Comparison of ENCODE assay signal across 8 mouse cellular contexts in the genomic region with DNA sequence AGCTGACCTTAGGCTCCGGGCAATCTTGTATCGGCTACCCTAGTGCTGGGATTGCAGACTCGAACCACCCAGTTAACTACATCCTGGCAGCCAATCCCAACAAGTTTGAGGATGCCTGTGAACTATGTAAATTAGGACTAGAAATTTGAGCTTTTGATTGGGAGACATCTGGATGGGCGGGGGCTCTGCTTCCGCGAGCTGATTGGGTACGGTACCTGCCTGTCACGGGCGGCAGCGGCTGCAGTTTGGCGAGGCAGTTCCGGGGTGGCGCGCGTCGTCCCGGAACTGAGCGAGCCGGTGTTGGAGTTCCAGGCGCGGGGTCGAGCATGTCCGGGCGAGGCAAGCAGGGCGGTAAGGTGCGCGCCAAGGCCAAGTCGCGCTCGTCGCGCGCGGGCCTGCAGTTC. TPM values are rescaled to one million over a fixed set of nuclear protein-coding genes. Genes with fewer than 3 reads are reported as not detected.
DNase-seq lines count a peak whose midpoint lies in the region; ATAC-seq and TF ChIP-seq lines count a peak whose summit lies in the region.

A gene (plus strand): TSS at position 231 of the 404 bp plus-strand sequence.

- no peak for TF ChIP-seq EP300 in MEL (IDR thresholded peaks at IDR 0.05; ENCODE audit: low read depth in 1 of 2, low read length in 2 of 2)

- H3K27me3 ChIP-seq in MEL (ENCODE audit: control insufficient read depth in 1 of 2, insufficient read depth in 2 of 2, low read length in 2 of 2) = no peaks in the 10 kb centered on the region
- H3K27me3 ChIP-seq in cerebellum, adult 2 months (ENCODE audit: control insufficient read depth, insufficient read depth, low read length) = no peaks in the 10 kb centered on the region
- H3K27me3 ChIP-seq in forebrain, postnatal 0 days (ENCODE audit: insufficient read depth, low read length) = no peaks in the 10 kb centered on the region
- H3K27me3 ChIP-seq in lung, embryonic 15.5 days = no peaks in the 10 kb centered on the region

- H3K4me1 ChIP-seq in MEL (ENCODE audit: control insufficient read depth in 1 of 2, insufficient read depth in 2 of 2, low read length in 2 of 2) = peaks cover 0 to 16% of the 10 kb centered on the region in 2 experiments; a peak in 3 of 4 replicates
- peaks cover 8% of the 10 kb centered on the region; the same call in 1 of the 2 replicates for H3K4me1 ChIP-seq in cerebellum, adult 2 months (ENCODE audit: control insufficient read depth, insufficient read depth, low read length)
- H3K4me1 ChIP-seq in forebrain, postnatal 0 days (ENCODE audit: insufficient read depth) = peaks cover 8% of the 10 kb centered on the region
- peaks cover 35% of the 10 kb centered on the region for H3K4me1 ChIP-seq in lung, embryonic 15.5 days

- peaks cover 24% of the 10 kb centered on the region for H3K79me2 ChIP-seq in MEL (ENCODE audit: control insufficient read depth, insufficient read depth, low read length, poor library complexity)

- H3K36me3 ChIP-seq in MEL (ENCODE audit: control insufficient read depth in 1 of 2, insufficient read depth in 2 of 2, low read length in 2 of 2) = peaks cover 0 to 20% of the 10 kb centered on the region in 2 experiments; a peak in 3 of 4 replicates
- peaks cover 13% of the 10 kb centered on the region for H3K36me3 ChIP-seq in forebrain, postnatal 0 days (ENCODE audit: insufficient read depth)
- peaks cover 16% of the 10 kb centered on the region for H3K36me3 ChIP-seq in lung, embryonic 15.5 days

- peak within 1 kb of the TSS; percentile 61 to 74 for H3K4me3 ChIP-seq in MEL (ENCODE audit: control insufficient read depth in 1 of 2, insufficient read depth in 1 of 2, low read depth in 2 of 2, low read length in 2 of 2)
- peak within 1 kb of the TSS; percentile 59 for H3K4me3 ChIP-seq in cerebellum, adult 2 months (replicated peaks; ENCODE audit: insufficient read depth, low read depth, low read length)
- H3K4me3 ChIP-seq in forebrain, postnatal 0 days (ENCODE audit: low read depth, low read length) = peak within 1 kb of the TSS; percentile 74
- H3K4me3 ChIP-seq in lung, embryonic 15.5 days = peak within 1 kb of the TSS; percentile 89

- peak within 1 kb of the TSS; percentile 94 for H3K9ac ChIP-seq in MEL (ENCODE audit: control insufficient read depth, low read depth, low read length, poor library complexity, severe bottlenecking)
- H3K9ac ChIP-seq in forebrain, postnatal 0 days = peak within 1 kb of the TSS; percentile 69
- peak within 1 kb of the TSS; percentile 71 for H3K9ac ChIP-seq in lung, embryonic 15.5 days

- peak; percentile 98 for DNase-seq in MEL (ENCODE audit: low read depth, low spot score)
- peak; percentile 97 to 99 for DNase-seq in cerebellum, adult 2 months
- peak; percentile 98 for DNase-seq in forebrain, postnatal 0 days
- DNase-seq in heart, postnatal 4 days = peak; percentile 100
- DNase-seq in layer of hippocampus, adult 8-10 months (ENCODE audit: low spot score in 2 of 2) = peak; percentile 97 to 99
- peak; percentile 96 for DNase-seq in ovary, adult 18-20 months (ENCODE audit: low spot score)
- peak; percentile 98 for DNase-seq in thymus, postnatal 0 days (ENCODE audit: low spot score)

- TF ChIP-seq RAD21 in MEL (IDR thresholded peaks at IDR 0.05; ENCODE audit: low read depth, low read length) = no peak

- H3K27ac ChIP-seq in MEL (ENCODE audit: control insufficient read depth, low read depth, low read length) = peak within 1 kb of the TSS; percentile 77
- peak within 1 kb of the TSS; percentile 58; the same call in 1 of the 2 replicates for H3K27ac ChIP-seq in cerebellum, adult 2 months (ENCODE audit: insufficient read depth, low read length)
- peak within 1 kb of the TSS; percentile 59; the same call in 1 of the 2 replicates for H3K27ac ChIP-seq in forebrain, postnatal 0 days (ENCODE audit: low read depth, low read length)
- peak within 1 kb of the TSS; percentile 100 for H3K27ac ChIP-seq in lung, embryonic 15.5 days

- peak in 1 of 2 experiments; percentile 63; a peak in 1 of 4 replicates for TF ChIP-seq POLR2A in MEL (IDR thresholded peaks at IDR 0.05; ENCODE audit: control insufficient read depth in 1 of 2, insufficient read depth in 1 of 2, low read depth in 1 of 2, low read length in 2 of 2, poor library complexity in 1 of 2)
- peak; percentile 40; the same call in 1 of the 2 replicates for TF ChIP-seq POLR2A in cerebellum, adult 2 months (IDR thresholded peaks at IDR 0.05; ENCODE audit: borderline replicate concordance, insufficient read depth, low read length)

- H3K9me3 ChIP-seq in MEL (replicated peaks; ENCODE audit: insufficient read depth, low read length) = no peaks in the 10 kb centered on the region
- no peaks in the 10 kb centered on the region for H3K9me3 ChIP-seq in forebrain, postnatal 0 days (ENCODE audit: low read length)
- no peaks in the 10 kb centered on the region for H3K9me3 ChIP-seq in lung, embryonic 15.5 days

- peak; percentile 91 for ATAC-seq in forebrain, postnatal 0 days
- ATAC-seq in lung, embryonic 15.5 days (ENCODE audit: borderline replicate concordance, extremely low read depth, low FRiP score, low TSS enrichment) = peak; percentile 84

- no peak for TF ChIP-seq CTCF in MEL (IDR thresholded peaks at IDR 0.05 in 2 of 3, conservative IDR thresholded peaks at IDR 0.05 in 1 of 3; ENCODE audit: control insufficient read depth in 1 of 3, insufficient read depth in 1 of 3, low read depth in 2 of 3, low read length in 3 of 3, poor library complexity in 1 of 3, severe bottlenecking in 1 of 3)
- no peak for TF ChIP-seq CTCF in cerebellum, adult 2 months (IDR thresholded peaks at IDR 0.05; ENCODE audit: borderline replicate concordance, insufficient read depth, low read depth, low read length)
- 0 out of 2 replicates have a peak, but pooled peaks have one; percentile 22 for TF ChIP-seq CTCF in forebrain, postnatal 0 days (IDR thresholded peaks at IDR 0.05; ENCODE audit: low read depth)

- WGBS in cerebellum, adult 2 months = 0% methylated on average over 34 of the region's 34 CpGs
- 2% methylated on average over 34 of the region's 34 CpGs for WGBS in forebrain, postnatal 0 days
- under 1% methylated on average over 34 of the region's 34 CpGs for WGBS in lung, embryonic 15.5 days

- peak within 1 kb of the TSS; percentile 95 for H3K4me2 ChIP-seq in forebrain, postnatal 0 days (ENCODE audit: low read depth)
- peak within 1 kb of the TSS; percentile 92 for H3K4me2 ChIP-seq in lung, embryonic 15.5 days

TF ChIP-seq in MEL, 35 proteins besides CTCF, POLR2A, EP300 and RAD21:
- TF ChIP-seq MYB (IDR thresholded peaks at IDR 0.05; ENCODE audit: low read depth, low read length) (no peak), TBP (IDR thresholded peaks at IDR 0.05; ENCODE audit: low read depth, low read length) (peak; percentile 71), NRF1 (IDR thresholded peaks at IDR 0.05; ENCODE audit: insufficient read depth, low read depth, low read length, poor library complexity, severe bottlenecking) (no peak), UBTF (IDR thresholded peaks at IDR 0.05; ENCODE audit: borderline replicate concordance, insufficient read depth, low read depth, low read length) (no peak; the same call in 1 of the 2 replicates), POLR2AphosphoS2 (IDR thresholded peaks at IDR 0.05; ENCODE audit: low read length) (no peak)
TF ChIP-seq in MEL: peak in this region for 1.

RNA-seq across cellular contexts. Expression of the gene that starts here (rescaled TPM):
- 111 and 142 TPM in 2 replicates for total RNA-seq in MEL (2012; rRNA removed)
- 100 to 1,000 TPM in 1 of 2 experiments, not detected in 1; 176 TPM for polyA plus RNA-seq in MEL (2012; ENCODE audit: insufficient read depth in 1 of 2, insufficient read length in 2 of 2, low read depth in 1 of 2, low replicate concordance in 2 of 2, missing spikeins in 1 of 2)
- 74.1 and 88.9 TPM in 2 replicates for polyA plus RNA-seq in cerebellum, adult 2 months (2012; rRNA removed)
- 31.7 and 47.5 TPM in 2 replicates for total RNA-seq in forebrain, postnatal 0 days (2014; rRNA removed)
- polyA plus RNA-seq in forebrain, postnatal 0 days (2015; fragmentation: Nextera tagmentation; extraction: Ambion mirVana) = 119 and 159 TPM in 2 replicates
- 10 to 100 TPM; 28.1 to 33.6 TPM for total RNA-seq in heart, postnatal 4 days (2021)
- 10 to 100 TPM; 41.1 to 66.0 (median 50.4) TPM for total RNA-seq in layer of hippocampus, adult 8-10 months (2022)
- 121 and 124 TPM in 2 replicates for polyA plus RNA-seq in lung, embryonic 15.5 days (2015; fragmentation: Nextera tagmentation; extraction: Ambion mirVana)
- 341 and 352 TPM in 2 replicates for polyA plus RNA-seq in thymus, postnatal 0 days (2015; fragmentation: Nextera tagmentation; extraction: Ambion mirVana)

Comparison
In these comparisons a context has a peak if more than half of its experiments do, and no peak if none do; other contexts are left out.
1. Peak in every context shown above with its lines: DNase-seq, ATAC-seq, H3K4me3 ChIP-seq and H3K27ac ChIP-seq.